Mouse (Mus musculus): ENCODE results near the gene Clp1.
A peak's percentile ranks its signal among the peaks of the same experiment; 100 is the strongest.

Clp1 gene

DNA sequence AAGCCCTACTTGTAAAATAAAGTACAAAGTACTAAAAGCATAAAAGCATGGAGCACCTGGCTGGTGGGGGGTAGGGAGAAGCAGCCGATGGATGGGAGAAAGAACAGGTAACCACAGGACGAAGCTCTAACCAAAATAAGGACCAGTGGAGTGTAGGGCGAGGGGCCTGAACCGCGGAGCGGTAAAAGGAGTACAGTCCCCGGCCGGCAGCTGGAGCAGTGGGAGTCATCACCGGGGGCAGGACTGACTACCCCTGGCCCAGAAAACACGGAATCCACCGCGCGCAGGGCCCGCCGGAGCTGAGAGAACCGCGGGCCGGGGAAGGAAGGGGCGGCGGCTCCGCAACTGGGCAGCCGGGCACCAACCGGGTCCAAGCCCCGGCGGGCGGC lies 12.7 kb downstream of the Clp1 start:
- DNase-seq (ENCODE audit: low read depth, low spot score), result no peak

- no peak for DNase-seq (ENCODE audit: low read depth, low spot score)
Observed at GRCm38 (mm10) chr2:84711898-84712297, 15.3 kb downstream of the Clp1 start.

DNA sequence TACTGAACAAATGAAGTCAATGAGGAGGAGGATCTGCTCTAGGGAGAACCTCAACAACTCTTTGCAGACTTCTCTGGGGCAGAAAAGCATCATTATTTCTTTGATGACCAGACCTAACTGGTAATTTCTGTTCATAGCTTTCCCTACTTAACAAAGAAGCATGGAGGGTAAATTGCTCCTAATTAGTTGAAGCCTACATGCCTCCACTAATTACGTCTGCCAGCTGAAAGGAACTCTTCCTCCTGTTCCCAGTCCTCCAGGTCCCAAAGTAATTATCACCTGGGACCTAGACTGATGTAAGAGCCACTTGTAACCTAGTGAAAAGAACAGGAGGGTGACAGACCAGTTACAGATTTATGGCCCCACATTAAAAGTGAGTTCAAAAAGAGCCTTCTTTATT lies 19.6 kb downstream of the Clp1 start:
- no peak for DNase-seq (ENCODE audit: low read depth, low spot score)

GRCm38 (mm10) chr2:84705295-84705694 lies 21.9 kb downstream of the Clp1 start:
- DNase-seq (ENCODE audit: low read depth, low spot score), result no peak

GRCm38 (mm10) chr2:84704329-84704728 lies 22.8 kb downstream of the Clp1 start:
- no peak for DNase-seq (ENCODE audit: low read depth, low spot score)

GRCm38 (mm10) chr2:84703497-84703896 lies 23.7 kb downstream of the Clp1 start:
- DNase-seq (ENCODE audit: low read depth, low spot score), result no peak

DNA sequence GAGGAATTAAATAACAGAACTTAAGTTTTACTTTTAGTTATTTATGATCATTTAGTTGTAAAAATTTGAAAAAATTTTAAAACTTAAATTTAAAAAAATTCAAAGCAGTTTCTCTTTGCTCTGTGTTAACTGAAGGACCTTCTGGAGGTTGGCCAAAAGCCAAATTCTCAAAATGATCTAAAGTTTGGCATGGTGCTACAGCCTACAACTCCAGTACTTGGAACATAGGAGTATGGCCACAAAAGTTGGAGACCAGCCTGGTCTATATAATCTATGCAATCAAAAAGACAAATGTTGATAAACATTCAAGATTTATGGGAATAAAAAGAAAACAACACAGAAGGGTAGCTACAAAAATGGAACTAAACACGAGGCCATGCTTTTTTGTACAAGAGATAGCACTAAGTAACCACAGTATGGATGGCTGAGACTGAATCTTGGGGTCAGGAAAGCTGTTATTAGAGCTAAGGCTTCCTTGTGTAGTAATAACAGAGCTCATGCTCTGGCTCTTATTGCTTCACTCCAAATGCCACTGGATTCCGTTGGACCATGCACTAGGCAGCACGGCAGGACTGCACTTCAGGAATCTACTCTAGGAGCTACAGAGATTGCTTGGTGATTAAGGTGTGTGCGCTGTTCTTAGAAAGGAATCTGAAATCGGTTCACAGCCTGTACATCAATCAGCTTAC lies 32.0 kb downstream of the Clp1 start:
- no peak for DNase-seq (ENCODE audit: low read depth, low spot score)

GRCm38 (mm10) chr2:84690050-84690449 lies 37.1 kb downstream of the Clp1 start:
- no peak for DNase-seq (ENCODE audit: low read depth, low spot score)

GRCm38 (mm10) chr2:84688080-84688844 lies 38.9 kb downstream of the Clp1 start:
- DNase-seq (ENCODE audit: low read depth, low spot score), result no peak

- DNase-seq (ENCODE audit: low read depth, low spot score), result no peak
Observed at GRCm38 (mm10) chr2:84682605-84683183, 44.5 kb downstream of the Clp1 start.

DNA sequence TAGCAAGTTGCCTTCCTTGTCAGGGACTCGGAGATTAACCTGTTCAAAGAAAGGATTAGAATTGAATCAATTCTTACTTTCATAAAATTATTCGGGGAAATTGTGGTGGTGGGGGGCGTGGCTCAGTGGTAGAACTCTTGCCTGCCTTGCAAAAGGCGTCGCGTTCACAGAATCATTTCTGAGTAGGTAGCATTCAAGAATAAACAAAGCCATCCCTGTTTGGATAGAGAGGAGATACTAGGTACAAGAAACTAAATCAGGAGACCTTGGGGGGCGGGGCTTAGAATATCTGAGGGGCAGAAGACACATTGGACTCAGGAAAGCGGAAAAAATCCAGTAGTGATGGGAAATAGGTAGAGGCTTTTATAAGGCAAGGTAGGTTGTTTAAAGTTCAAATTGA lies 48.1 kb downstream of the Clp1 start, which contains the start of gene Tmx2:
Gene Tmx2, minus strand, starts transcription at position 125 of the 400 bp plus-strand sequence.
- DNase-seq (ENCODE audit: low read depth, low spot score), result no peak

DNA sequence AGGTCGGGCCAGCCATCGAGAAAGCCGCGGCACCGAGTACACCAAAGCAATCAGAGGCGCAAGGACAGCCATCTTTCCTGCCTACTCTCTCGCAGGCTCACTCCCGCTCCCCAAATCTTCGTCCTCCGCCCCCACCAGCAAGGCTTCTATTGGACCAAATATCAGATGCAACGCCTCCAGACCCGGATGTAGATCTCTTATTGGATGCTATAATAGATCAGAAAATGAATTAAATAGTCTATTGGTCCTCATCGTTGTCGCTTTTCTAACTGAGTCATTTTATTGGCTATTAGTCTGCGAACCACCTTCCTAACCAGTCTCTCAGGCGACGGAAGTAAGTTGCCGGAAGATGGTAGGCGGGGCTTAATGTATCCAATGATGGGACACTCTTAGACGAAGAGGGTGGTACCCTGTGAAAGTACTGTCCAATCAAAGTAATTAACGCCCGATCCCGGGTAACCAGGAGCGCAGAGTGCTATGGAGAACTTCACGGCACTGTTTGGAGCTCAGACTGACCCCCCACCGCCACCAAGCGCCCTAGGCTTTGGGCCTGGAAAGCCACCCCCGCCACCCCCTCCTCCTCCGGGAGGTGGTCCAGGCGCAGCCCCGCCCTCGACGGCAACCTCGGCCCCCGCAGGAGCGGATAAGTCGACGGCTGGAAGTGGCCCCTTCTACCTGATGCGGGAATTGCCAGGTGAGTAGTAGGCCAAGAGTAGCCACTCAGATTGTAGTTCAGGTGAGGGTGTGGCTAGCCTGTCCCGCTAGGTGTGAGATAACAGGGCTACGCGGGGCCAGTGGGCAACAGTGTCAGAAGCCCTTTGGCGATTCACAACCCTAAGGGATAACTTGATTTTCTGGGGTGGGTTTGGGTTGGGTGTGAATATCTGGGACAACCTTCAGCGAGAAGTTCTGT lies 48.9 kb downstream of the Clp1 start, which contains the start of the genes Gm28635 and Med19:
Gene Gm28635, minus strand, starts transcription at position 74 of the 913 bp plus-strand sequence.
Gene Med19, plus strand, starts transcription at position 435 of the 913 bp plus-strand sequence.
- peak; percentile 98 for DNase-seq (ENCODE audit: low read depth, low spot score)

DNA sequence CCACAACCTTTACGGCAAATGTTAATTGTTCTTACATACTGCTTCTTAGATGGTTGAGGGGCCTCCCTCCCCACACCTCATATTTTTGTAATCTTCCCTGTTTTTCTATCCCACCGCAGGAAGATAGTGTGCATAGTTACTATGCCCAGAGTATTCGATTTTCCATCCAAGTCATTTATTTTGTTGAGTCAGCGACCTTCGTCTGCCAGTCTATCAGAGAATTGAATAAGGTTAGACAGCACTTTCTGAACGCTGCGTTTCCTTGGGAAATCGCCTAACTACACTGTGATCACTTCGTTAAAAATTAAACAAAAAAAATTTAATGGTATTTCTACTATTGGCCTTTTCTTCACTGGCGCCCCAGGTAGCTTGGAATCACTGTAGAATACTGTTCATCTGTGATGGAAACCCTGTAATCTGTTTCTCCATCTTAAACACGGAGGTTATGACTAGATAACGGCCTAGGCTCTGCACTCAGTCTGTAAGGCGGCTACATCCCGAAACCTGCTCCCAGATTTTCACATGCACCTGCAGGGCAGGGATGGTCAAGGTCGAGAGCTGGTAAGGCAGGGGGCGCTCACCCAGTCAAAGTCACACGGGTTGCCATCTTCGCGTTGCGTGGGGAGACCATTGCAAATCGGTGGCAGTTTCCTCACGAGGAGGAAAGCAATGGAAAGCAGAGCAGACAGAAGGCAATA lies 49.7 kb downstream of the Clp1 start:
- DNase-seq (ENCODE audit: low read depth, low spot score), result peak; percentile 32

All from mesoderm, embryonic 11.5 days (tissue).